Mouse (Mus musculus): ENCODE data around the gene Ttll7. TPM values are rescaled to one million over a fixed set of nuclear protein-coding genes. Genes with fewer than 3 reads are reported as not detected.

The Ttll7 gene
- not detected in 2 replicates for polyA plus RNA-seq (2012; ENCODE audit: insufficient read depth, insufficient read length, missing spikeins)

DNA sequence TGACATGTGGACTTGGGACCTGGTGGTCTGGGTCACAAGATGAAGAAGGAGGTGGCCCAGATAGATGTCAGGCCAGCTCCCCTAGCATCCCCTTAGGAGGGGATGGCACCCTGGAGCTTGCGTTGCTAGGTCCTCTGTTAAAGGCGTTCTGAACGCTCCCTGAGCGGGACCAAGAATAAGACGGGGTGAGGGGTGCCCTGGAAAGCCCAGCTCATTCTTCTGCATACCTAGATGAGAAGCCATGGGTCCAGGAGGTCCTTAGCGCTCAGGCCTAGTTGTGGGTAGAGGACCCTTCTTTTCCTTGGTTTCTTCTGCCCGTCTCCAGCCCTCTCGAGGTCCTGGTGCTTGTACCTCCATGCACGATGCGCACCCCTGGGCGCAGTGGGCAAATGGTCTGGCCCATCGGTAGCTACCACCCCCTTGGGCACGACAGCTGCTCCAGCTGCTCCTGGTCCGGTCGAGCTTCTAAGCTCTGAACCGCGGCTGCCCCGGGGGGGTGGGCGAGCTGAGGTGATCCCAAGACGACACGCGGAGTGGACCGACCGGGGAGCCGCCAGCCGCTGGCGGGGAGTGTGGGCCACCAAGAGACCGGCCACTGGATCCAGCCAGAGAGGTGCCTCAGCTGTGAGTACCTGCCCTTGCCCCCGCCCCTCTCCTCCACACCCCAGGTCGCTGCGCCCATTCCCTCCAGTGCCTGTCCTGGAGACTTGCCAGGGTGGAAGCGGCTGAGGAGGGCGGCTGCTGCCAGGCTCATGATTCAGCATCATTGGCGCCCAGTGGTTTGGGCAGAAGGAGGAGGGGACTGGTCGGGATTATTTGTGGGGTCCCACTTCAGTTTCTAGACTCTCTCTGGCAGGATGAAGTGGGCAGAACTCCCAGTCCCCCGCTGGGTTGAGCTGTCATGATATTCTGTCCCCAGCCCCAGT lies at the start of gene Ttll7:
TSS of gene Ttll7 (plus strand) at position 402 of the 926 bp plus-strand sequence.
- Histone ChIP-seq H3K4me1 (ENCODE audit: control insufficient read depth, insufficient read depth, low read length) (no peaks in the 10 kb centered on the region), H3K4me3 (ENCODE audit: insufficient read depth, low read length) (peak within 1 kb of the TSS; percentile 44), H3K27ac (ENCODE audit: insufficient read depth, low read depth, low read length) (no peak within 1 kb of the TSS)
- TF ChIP-seq CTCF (IDR thresholded peaks at IDR 0.05; ENCODE audit: low read depth, low read length) (no peak), POLR2A (IDR thresholded peaks at IDR 0.05; ENCODE audit: borderline replicate concordance, low read depth, low read length) (no peak)

DNA sequence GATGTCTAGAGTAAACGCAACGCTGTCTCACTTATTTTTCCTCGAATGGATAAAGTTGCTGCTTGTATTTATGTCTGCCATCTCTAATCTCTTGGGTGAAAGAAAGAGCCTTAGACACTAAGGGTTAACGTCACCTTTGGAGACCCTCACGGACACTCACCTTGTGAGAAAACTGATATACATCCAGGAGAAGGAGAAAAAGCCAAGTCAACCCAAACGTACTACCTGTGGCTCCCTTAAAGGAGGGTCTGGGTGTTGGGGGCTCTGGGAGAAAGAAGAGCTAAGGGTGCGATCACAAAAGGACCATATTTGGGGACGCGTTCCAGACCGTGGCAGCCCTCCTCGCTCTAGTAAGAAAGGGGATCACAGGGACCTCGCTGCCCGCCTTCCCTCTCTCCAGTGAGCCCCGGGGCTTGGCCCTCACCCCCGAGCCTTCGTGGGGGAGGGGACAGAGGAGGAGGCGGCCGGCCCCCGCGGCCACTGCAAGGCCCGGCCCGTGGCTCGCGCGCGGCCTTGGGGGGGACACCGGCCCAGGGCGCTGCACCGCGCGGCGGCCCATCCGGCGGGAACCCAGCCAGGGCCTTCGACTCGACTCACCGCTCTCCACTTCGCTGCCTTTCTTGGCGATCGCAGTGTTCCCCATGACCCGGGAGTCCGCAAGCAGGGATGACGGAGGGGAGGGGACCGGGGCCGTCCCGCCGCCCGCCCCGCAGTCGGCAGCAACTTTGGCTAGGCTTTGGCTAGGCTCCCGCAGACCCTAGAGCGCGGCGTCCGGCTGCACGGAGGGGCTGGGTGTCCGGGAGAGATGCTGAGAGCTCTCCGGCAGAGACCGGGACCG lies 39.9 kb upstream of the Ttll7 start:
- peak overlapping the region; percentile 93 for H3K4me3 ChIP-seq (ENCODE audit: insufficient read depth, low read length)
- no peak overlapping the region for H3K27ac ChIP-seq (ENCODE audit: insufficient read depth, low read depth, low read length)
- TF ChIP-seq CTCF (IDR thresholded peaks at IDR 0.05; ENCODE audit: low read depth, low read length) (no peak), POLR2A (IDR thresholded peaks at IDR 0.05; ENCODE audit: borderline replicate concordance, low read depth, low read length) (no peak)
- H3K4me1 ChIP-seq (ENCODE audit: control insufficient read depth, insufficient read depth, low read length) = peaks cover 12% of the 10 kb centered on the region

DNA sequence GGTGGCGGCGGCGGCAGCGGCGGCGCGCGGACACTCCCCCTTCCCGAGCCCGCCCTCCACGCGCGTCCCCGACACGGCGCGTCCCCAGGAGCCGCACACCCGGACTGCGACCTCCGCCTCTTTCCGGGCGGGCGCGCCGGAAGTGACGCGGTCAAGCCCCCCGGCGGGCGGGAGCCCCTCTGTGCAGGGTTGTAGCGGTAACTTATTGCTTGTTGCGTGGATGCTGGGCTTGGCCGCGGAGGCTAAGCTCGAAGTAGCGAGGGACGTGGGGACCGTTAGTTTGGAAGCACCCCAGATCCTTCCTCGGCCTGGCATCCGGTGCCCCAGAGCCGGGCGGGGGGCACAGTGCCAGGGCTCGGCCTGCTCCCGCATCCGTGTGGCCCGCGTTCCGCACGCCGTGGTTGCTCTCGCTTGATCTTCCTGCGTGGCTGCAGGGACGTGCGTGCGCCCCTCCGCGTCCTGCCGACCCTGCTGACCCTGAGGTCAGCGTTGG lies 39.2 kb upstream of the Ttll7 start, which contains the start of gene Prkacb:
TSS of gene Prkacb (minus strand) at position 90 of the 493 bp plus-strand sequence.
- Histone ChIP-seq H3K4me1 (ENCODE audit: control insufficient read depth, insufficient read depth, low read length) (peaks cover 12% of the 10 kb centered on the region), H3K4me3 (ENCODE audit: insufficient read depth, low read length) (peak within 1 kb of the TSS; percentile 93), H3K27ac (ENCODE audit: insufficient read depth, low read depth, low read length) (peak within 1 kb of the TSS; percentile 75)
- TF ChIP-seq POLR2A (IDR thresholded peaks at IDR 0.05; ENCODE audit: borderline replicate concordance, low read depth, low read length) (no peak), CTCF (IDR thresholded peaks at IDR 0.05; ENCODE audit: low read depth, low read length) (no peak)

DNA sequence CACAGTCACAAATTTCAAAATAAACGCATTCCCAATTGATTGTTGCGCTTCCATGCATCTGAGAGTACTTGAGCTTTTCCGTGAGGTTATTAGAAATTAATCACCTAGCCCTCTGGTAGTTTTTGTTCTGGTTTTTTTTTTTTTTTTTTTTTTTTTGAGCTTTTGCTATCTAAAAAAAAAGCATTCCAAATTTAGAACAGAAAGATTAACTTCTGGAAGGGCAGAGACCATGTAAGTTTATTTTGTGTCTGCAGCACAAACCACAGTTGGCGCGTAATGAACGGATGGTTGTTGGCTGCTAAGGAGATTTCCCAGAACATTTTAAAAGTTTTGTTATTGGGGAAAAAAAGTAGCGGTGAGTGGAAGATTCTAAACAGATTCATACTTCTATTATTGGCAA lies 38.5 kb upstream of the Ttll7 start:
- peak overlapping the region; percentile 93 for H3K4me3 ChIP-seq (ENCODE audit: insufficient read depth, low read length)

DNA sequence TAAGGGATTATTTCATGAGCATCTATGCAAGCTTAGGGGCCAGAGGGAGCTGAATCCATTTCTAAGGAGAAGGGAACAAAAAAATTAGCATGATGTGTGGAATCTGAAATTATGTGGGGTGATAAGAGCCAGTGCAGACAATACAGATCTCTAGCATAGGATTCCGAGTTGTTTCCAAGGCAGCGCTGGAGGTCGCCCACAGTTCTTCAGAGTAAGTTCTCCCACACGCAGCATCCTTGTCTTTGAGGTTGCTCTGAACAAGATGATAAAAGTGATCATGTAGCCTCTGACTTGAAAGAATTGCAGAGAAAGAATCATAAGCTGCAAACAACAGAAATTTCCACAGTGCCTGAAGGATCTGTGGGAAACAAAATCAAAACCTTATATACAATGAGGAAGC lies 31.4 kb upstream of the Ttll7 start:
- TF ChIP-seq POLR2A (IDR thresholded peaks at IDR 0.05; ENCODE audit: borderline replicate concordance, low read depth, low read length) (no peak), CTCF (IDR thresholded peaks at IDR 0.05; ENCODE audit: low read depth, low read length) (no peak)
- Histone ChIP-seq H3K4me3 (ENCODE audit: insufficient read depth, low read length) (no peak overlapping the region), H3K27ac (ENCODE audit: insufficient read depth, low read depth, low read length) (no peak overlapping the region), H3K4me1 (ENCODE audit: control insufficient read depth, insufficient read depth, low read length) (peaks cover 6% of the 10 kb centered on the region)

More for the DNA sequence above, 38.5 kb upstream of the Ttll7 start:
- Histone ChIP-seq H3K4me1 (ENCODE audit: control insufficient read depth, insufficient read depth, low read length) (peaks cover 13% of the 10 kb centered on the region), H3K27ac (ENCODE audit: insufficient read depth, low read depth, low read length) (no peak overlapping the region)
- TF ChIP-seq POLR2A (IDR thresholded peaks at IDR 0.05; ENCODE audit: borderline replicate concordance, low read depth, low read length) (no peak), CTCF (IDR thresholded peaks at IDR 0.05; ENCODE audit: low read depth, low read length) (no peak)

DNA sequence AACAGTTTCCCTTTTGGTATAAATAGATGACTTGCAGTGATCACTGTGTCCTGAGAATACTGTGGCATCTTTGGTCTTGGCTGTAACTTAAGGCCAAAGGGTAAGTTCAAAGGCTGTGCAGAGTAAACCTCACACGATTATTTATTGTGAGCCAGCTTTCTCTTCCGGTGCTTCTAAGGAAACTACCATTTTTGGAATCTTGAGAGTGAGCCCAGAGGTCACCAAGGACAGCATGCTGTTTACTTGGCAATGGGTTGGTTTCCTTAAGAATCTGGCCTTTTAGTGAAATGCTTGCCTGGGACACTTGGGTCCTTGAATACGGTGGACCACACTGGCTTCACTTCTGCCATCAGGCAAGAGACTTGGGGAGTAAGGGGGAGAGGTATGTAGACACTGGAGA lies 9.4 kb upstream of the Ttll7 start:
- no peaks in the 10 kb centered on the region for H3K4me1 ChIP-seq (ENCODE audit: control insufficient read depth, insufficient read depth, low read length)
- no peak for TF ChIP-seq CTCF (IDR thresholded peaks at IDR 0.05; ENCODE audit: low read depth, low read length)
- TF ChIP-seq POLR2A (IDR thresholded peaks at IDR 0.05; ENCODE audit: borderline replicate concordance, low read depth, low read length) = no peak
- no peak overlapping the region for H3K4me3 ChIP-seq (ENCODE audit: insufficient read depth, low read length)
- no peak overlapping the region for H3K27ac ChIP-seq (ENCODE audit: insufficient read depth, low read depth, low read length)

DNA sequence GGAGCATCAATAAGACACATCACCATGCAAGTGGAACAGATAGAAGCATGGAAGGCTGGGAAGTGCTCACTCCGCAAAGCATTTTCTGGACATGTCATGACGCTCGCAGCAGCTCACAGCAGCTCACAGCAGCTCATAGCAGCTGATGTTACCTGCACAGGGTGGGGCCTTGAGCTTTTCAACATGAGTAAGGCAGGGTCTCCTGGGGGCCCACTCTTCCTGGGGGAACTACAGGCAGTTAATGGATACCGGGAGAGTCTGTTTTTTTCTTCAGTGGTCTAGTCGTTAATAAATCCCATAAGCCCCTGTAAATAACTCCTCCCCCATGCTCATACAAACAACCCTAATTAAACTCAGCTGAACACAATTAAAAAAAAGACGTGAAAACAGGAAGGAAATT lies 8.7 kb upstream of the Ttll7 start:
- TF ChIP-seq CTCF (IDR thresholded peaks at IDR 0.05; ENCODE audit: low read depth, low read length) = no peak
- TF ChIP-seq POLR2A (IDR thresholded peaks at IDR 0.05; ENCODE audit: borderline replicate concordance, low read depth, low read length) = no peak
- Histone ChIP-seq H3K27ac (ENCODE audit: insufficient read depth, low read depth, low read length) (no peak overlapping the region), H3K4me1 (ENCODE audit: control insufficient read depth, insufficient read depth, low read length) (no peaks in the 10 kb centered on the region), H3K4me3 (ENCODE audit: insufficient read depth, low read length) (no peak overlapping the region)

DNA sequence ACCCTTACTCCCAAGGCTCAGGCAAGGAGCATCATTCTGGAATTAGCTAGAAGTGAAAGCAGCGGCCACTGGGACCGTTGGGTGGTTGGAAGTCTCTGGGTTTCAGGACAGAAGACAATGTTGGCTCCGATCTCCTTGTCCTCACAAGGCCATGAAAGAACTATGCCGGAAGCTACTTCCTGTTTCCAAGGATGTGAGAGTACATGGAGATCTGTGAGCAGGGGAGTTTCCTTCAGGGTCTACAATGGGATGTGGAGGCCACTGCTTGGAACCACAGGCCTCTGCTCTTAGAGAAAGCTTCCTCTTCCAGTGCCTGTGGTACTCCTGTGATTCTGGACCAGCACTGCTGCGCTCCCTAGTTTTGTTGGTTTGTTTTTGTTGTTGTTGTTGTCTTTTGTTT lies 5.9 kb upstream of the Ttll7 start:
- TF ChIP-seq POLR2A (IDR thresholded peaks at IDR 0.05; ENCODE audit: borderline replicate concordance, low read depth, low read length) (no peak), CTCF (IDR thresholded peaks at IDR 0.05; ENCODE audit: low read depth, low read length) (no peak)
- Histone ChIP-seq H3K27ac (ENCODE audit: insufficient read depth, low read depth, low read length) (no peak overlapping the region), H3K4me3 (ENCODE audit: insufficient read depth, low read length) (no peak overlapping the region), H3K4me1 (ENCODE audit: control insufficient read depth, insufficient read depth, low read length) (no peaks in the 10 kb centered on the region)

DNA sequence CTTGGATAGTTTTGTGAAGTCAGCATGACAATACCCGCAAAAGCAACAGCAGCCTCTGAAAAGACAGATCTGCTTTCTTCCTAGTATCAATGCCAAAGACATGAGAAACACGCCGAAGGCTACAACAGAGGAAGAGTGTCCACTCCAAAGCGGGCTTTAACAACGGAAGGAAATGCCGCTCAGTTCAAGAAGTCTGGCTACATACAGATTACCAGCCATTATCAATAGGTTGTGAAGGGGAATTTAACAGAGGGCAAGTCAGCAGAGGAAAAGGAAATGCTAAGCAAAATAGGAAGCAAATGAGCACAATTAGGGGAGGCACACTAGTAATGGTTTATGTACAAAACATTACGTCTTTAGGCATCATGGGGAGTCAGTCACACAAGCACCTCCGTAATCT lies 4.1 kb upstream of the Ttll7 start:
- no peak overlapping the region for H3K27ac ChIP-seq (ENCODE audit: insufficient read depth, low read depth, low read length)
- TF ChIP-seq POLR2A (IDR thresholded peaks at IDR 0.05; ENCODE audit: borderline replicate concordance, low read depth, low read length) = no peak
- no peak for TF ChIP-seq CTCF (IDR thresholded peaks at IDR 0.05; ENCODE audit: low read depth, low read length)

More for the DNA sequence above, 4.1 kb upstream of the Ttll7 start:
- H3K4me1 ChIP-seq (ENCODE audit: control insufficient read depth, insufficient read depth, low read length) = no peaks in the 10 kb centered on the region
- no peak overlapping the region for H3K4me3 ChIP-seq (ENCODE audit: insufficient read depth, low read length)
